Mouse (Mus musculus) lung, adult 2 months (tissue): ENCODE measurements at regions not wholly inside any gene's neighbourhood (a gene's known extent, or its start where the extent isn't known, plus 50 kb on each side); places are given as distances from the start of the nearest gene placed in this dataset.

Experiments used
- DNase-seq: peaks from one replicate; pipeline ENCODE4 v3.0.0; 2022
- H3K4me1 ChIP-seq: fragments of 200-500 bp; 2 replicates; pipeline ENCODE4 v1.6.1; 2011; ENCODE audit warnings: low read length; ENCODE audit not compliant: control insufficient read depth, insufficient read depth
- H3K4me3 ChIP-seq: fragments of 200-500 bp; replicated peaks from 2 replicates; pipeline ENCODE3; 2011; ENCODE audit warnings: low read depth, mild to moderate bottlenecking, control low read depth, low read length; ENCODE audit errors: extremely low read depth
- CTCF ChIP-seq: fragments of 200-500 bp; IDR thresholded peaks from 2 replicates; pipeline ENCODE4 v1.5.1; 2011; ENCODE audit warnings: mild to moderate bottlenecking, low read length, control low read depth; ENCODE audit not compliant: insufficient read depth
- POLR2A ChIP-seq: fragments of 200-500 bp; IDR thresholded peaks from 2 replicates; pipeline ENCODE4 v1.6.1; 2011; ENCODE audit warnings: low read depth, mild to moderate bottlenecking, control low read depth, low read length, borderline replicate concordance; ENCODE audit errors: extremely low read depth
- WGBS: fragments of 180-500 bp; shearing (Covaris S2); methylation state at CpG from one replicate; pipeline ENCODE4 v1.1.7; 2018; 5-methylcytosine and 5-hydroxymethylcytosine counted together

GRCm38 (mm10) chr3:151252458-151252857 is 185.2 kb upstream of the Adgrl4 start:
- Histone ChIP-seq H3K4me1 (no peaks in the 10 kb centered on the region), H3K4me3 (no peak overlapping the region)
- TF ChIP-seq CTCF (no peak), POLR2A (no peak)
- WGBS, result 63% methylated on average over 2 of the region's 2 CpGs
- no peak for DNase-seq

DNA sequence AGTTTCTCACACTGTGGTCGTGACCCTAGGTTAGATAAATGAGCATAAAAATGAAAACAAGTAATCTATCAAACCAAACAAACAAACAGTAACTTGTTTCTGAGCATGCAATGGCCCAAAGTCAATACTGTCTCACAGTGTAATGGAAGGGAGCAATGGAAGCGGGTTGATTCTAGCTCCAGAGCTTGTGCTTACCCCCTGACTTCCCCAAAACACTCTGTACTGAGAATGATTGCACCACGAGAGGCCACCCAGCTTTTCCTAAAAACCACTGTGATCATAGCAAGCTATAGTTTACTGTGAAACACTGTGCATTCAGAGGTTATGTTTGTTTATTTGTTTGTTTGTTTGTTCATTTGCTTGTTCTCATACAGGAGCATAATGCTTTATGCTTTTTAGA is 174.9 kb upstream of the Adgrl4 start:
- 77% methylated on average over 3 of the region's 3 CpGs for WGBS
- H3K4me3 ChIP-seq, result no peak overlapping the region
- H3K4me1 ChIP-seq, result no peaks in the 10 kb centered on the region
- TF ChIP-seq CTCF (no peak), POLR2A (no peak)
- no peak for DNase-seq

DNA sequence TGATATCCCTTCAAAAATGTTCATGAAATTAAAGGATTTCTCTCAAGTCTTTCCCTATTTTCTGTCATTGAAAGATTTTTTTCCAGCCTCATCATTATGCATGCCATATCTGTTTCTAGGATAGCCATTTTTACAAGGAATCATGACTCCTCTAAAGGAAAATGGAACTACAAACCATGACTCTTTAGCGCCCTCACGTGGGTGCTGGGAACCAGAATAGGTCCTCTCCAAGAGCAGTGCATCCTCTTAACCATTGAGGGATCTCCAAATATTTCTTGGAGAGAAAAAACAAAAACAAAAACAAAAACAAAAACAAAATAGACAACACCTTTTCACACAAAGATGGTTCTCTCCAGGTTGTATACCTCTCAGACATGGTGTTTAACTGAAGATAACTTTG is 172.0 kb upstream of the Adgrl4 start:
- Histone ChIP-seq H3K4me1 (no peaks in the 10 kb centered on the region), H3K4me3 (no peak overlapping the region)
- no peak for TF ChIP-seq POLR2A
- TF ChIP-seq CTCF, result no peak
- DNase-seq, result no peak
- 41% methylated on average over 2 of the region's 2 CpGs for WGBS

DNA sequence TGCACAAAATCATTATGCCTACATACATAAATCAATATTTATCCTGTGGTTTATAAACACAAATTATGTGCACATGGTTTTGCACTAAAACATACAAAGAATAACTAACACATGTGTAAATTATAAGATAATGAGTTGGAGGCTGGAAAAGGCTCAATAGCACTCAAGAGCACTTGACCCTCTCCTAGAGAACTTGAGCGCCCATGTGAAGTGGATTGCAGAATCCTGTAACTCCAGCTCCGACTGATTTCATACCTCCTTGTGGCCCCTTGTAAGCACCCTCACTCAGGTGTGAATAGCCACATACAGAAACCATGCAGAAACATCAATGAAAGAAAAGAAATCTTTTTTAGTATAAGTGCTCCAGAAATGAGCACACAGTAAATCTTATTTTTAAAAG is 168.2 kb upstream of the Adgrl4 start:
- TF ChIP-seq POLR2A (no peak), CTCF (no peak)
- Histone ChIP-seq H3K4me1 (no peaks in the 10 kb centered on the region), H3K4me3 (no peak overlapping the region)
- 70% methylated on average over 2 of the region's 2 CpGs for WGBS
- no peak for DNase-seq

- DNase-seq, result no peak
- H3K4me1 ChIP-seq, result no peaks in the 10 kb centered on the region
- TF ChIP-seq CTCF, result no peak
- TF ChIP-seq POLR2A, result no peak
- no peak overlapping the region for H3K4me3 ChIP-seq
- 88% methylated on average over 1 of the region's 1 CpGs for WGBS
These were observed 153.9 kb upstream of the Adgrl4 start for GRCm38 (mm10) chr3:151283829-151284228.

GRCm38 (mm10) chr3:151293981-151294605 is 143.6 kb upstream of the Adgrl4 start:
- WGBS, result 20% methylated on average over 11 of the region's 11 CpGs
- peak overlapping the region; percentile 10 for H3K4me3 ChIP-seq
- H3K4me1 ChIP-seq, result 0 out of 2 replicates have a peak, but pooled peaks cover 2% of the 10 kb centered on the region
- DNase-seq, result peak; percentile 6
- peak; percentile 63; the same call in 1 of the 2 replicates for TF ChIP-seq POLR2A
- TF ChIP-seq CTCF, result no peak

DNA sequence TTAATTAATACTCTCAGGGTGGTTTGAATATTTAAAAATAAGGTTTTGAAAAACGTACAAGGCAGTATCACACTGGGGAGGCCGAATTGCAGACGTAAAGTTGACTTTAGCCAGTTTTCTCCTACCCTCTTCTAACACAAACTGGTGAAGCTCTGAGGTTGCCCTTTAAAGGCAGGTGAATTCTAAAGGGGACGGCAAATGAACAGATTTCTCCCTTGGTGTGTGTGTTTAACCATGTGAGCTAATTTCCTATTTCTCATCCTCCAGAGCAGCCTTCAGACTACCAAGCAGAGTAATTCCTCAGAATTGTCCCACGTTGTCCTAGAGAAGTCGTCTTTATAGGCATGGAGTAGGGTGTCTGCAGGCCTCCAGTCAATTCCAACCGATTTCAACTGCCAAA is 143.1 kb upstream of the Adgrl4 start:
- WGBS, result 62% methylated on average over 7 of the region's 7 CpGs
- TF ChIP-seq CTCF (no peak), POLR2A (no peak)
- H3K4me1 ChIP-seq, result 0 out of 2 replicates have a peak, but pooled peaks cover 2% of the 10 kb centered on the region
- DNase-seq, result no peak
- no peak overlapping the region for H3K4me3 ChIP-seq

DNA sequence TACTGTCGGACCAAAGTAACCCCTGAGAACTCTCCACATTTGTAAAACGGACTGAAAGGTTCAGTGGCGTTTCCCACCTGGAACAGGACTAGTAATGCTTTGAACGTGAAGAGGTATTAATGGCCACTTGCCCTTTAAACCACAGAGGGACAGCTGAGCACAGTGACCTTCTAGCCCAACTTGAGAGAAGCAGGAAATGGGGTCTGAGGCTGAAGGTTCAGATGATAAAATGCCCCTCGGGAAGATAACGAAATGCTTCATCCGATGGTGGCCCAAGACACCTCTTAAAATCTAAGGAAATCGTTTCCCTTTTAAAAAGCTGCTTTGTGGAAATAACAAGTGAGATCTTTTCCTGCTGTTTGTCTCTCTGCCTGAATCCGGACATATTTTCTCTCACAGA is 142.7 kb upstream of the Adgrl4 start:
- 50% methylated on average over 9 of the region's 9 CpGs for WGBS
- DNase-seq, result no peak
- no peak for TF ChIP-seq CTCF
- no peak for TF ChIP-seq POLR2A
- Histone ChIP-seq H3K4me3 (no peak overlapping the region), H3K4me1 (0 out of 2 replicates have a peak, but pooled peaks cover 2% of the 10 kb centered on the region)

GRCm38 (mm10) chr3:151298325-151298724 is 139.4 kb upstream of the Adgrl4 start:
- H3K4me1 ChIP-seq, result 0 out of 2 replicates have a peak, but pooled peaks cover 2% of the 10 kb centered on the region
- H3K4me3 ChIP-seq, result no peak overlapping the region
- DNase-seq, result no peak
- TF ChIP-seq POLR2A (no peak), CTCF (no peak)
- WGBS, result 32% methylated on average over 2 of the region's 2 CpGs

DNA sequence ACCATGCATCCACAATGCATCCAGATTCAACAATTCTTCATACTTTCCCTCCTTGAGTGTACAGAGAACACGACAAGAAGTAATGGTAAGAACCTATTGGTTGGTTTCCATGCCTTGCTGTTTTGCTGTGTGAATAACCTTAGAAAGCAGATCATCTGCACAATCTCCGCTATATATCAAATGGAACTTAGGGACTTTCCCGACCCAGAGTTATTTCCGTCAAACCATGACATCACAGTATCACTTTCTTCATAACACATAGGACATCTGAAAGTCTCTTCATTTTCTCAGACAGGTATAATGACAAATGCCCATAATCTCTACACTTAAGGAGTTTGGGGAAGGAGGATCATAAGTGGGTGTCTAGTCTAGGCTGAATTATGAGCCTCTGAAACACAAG is 132.3 kb upstream of the Adgrl4 start:
- no peak for TF ChIP-seq POLR2A
- TF ChIP-seq CTCF, result no peak
- DNase-seq, result no peak
- H3K4me1 ChIP-seq, result no peaks in the 10 kb centered on the region
- no peak overlapping the region for H3K4me3 ChIP-seq
- 85% methylated on average over 4 of the region's 4 CpGs for WGBS

GRCm38 (mm10) chr3:151307975-151308374 is 129.7 kb upstream of the Adgrl4 start:
- Histone ChIP-seq H3K4me3 (no peak overlapping the region), H3K4me1 (no peaks in the 10 kb centered on the region)
- 33% methylated on average over 4 of the region's 4 CpGs for WGBS
- no peak for DNase-seq
- TF ChIP-seq CTCF, result no peak
- no peak for TF ChIP-seq POLR2A
